Mouse (Mus musculus) MEL (cell line): ENCODE results near the gene Fkbp5.

Experiments
- CTCF ChIP-seq, 3 experiments: IDR thresholded peaks in 2 of 3; conservative IDR thresholded peaks in 1 of 3; 2 replicates each; pipeline ENCODE4 v1.5.1; 2011 to 2012; ENCODE audit warnings: low read length in 3 of 3, low read depth in 2 of 3, mild to moderate bottlenecking in 2 of 3, improper control_type of control experiment in 1 of 3, inconsistent platforms in 1 of 3, mixed read lengths in 1 of 3, moderate library complexity in 1 of 3; ENCODE audit not compliant: control insufficient read depth in 1 of 3, insufficient read depth in 1 of 3, poor library complexity in 1 of 3, severe bottlenecking in 1 of 3
- USF1 ChIP-seq: IDR thresholded peaks from 2 replicates; pipeline ENCODE4 v1.6.1; 2014; ENCODE audit warnings: low read depth, mild to moderate bottlenecking, inconsistent platforms, low read length, improper control_type of control experiment, moderate library complexity

DNA sequence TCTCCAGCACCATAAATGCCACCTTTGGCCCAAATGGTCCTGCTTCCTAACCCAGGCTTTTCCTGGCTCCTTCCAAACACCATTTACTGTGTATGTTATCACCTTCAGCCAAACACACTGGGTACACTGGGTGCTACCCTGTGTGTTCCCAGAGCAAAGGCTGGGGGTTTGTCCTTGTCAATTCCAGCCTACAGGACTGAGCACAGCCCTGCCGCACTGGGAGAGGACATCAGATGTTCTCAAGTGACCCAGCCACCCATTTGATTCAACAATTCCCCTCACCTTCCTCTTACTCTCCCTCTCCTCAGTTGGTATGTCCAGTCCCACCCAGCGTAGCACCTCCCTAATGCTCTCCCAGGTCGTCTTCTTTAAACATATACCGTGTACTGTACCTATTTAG lies 3.2 kb upstream of the Fkbp5 start:
- TF ChIP-seq CTCF (IDR thresholded peaks at IDR 0.05 in 2 of 3, conservative IDR thresholded peaks at IDR 0.05 in 1 of 3; ENCODE audit: control insufficient read depth in 1 of 3, insufficient read depth in 1 of 3, low read depth in 2 of 3, low read length in 3 of 3, poor library complexity in 1 of 3, severe bottlenecking in 1 of 3) (no peak), USF1 (no peak)
